Mouse (Mus musculus) forebrain, embryonic 13.5 days (tissue): Measurements from ENCODE around the gene Bahd1. TPM values are rescaled to one million over a fixed set of nuclear protein-coding genes. Genes with fewer than 3 reads are reported as not detected.
A peak's percentile ranks its signal among the peaks of the same experiment; 100 is the strongest.

Experiments used
- ATAC-seq: fragments of 200-750 bp; cut with Nextera tagmentation; 2 replicates; pipeline ENCODE4 v1.8.0; 2017
- H3K27ac ChIP-seq: fragments of 300-500 bp; sonication (generic); 2 replicates; pipeline ENCODE4 v1.5.1; 2015; ENCODE audit warnings: inconsistent platforms, mild to moderate bottlenecking, moderate library complexity
- H3K27me3 ChIP-seq: fragments of 300-500 bp; sonication (generic); 2 replicates; pipeline ENCODE4 v1.6.1; 2015; ENCODE audit warnings: mild to moderate bottlenecking, inconsistent platforms
- H3K36me3 ChIP-seq: fragments of 300-500 bp; sonication (generic); 2 replicates; pipeline ENCODE4 v1.6.1; 2015; ENCODE audit warnings: mild to moderate bottlenecking, inconsistent platforms; ENCODE audit not compliant: poor library complexity, severe bottlenecking
- H3K4me1 ChIP-seq: fragments of 300-500 bp; sonication (generic); 2 replicates; pipeline ENCODE4 v1.6.1; 2015; ENCODE audit warnings: inconsistent platforms
- H3K4me2 ChIP-seq: fragments of 300-500 bp; sonication (generic); 2 replicates; pipeline ENCODE4 v1.6.1; 2015; ENCODE audit warnings: inconsistent platforms, mild to moderate bottlenecking, moderate library complexity
- H3K4me3 ChIP-seq: fragments of 300-500 bp; sonication (generic); 2 replicates; pipeline ENCODE4 v1.5.1; 2015; ENCODE audit warnings: mild to moderate bottlenecking, inconsistent platforms
- H3K9ac ChIP-seq: fragments of 300-500 bp; sonication (generic); 2 replicates; pipeline ENCODE4 v1.6.1; 2015; ENCODE audit warnings: mild to moderate bottlenecking, inconsistent platforms
- H3K9me3 ChIP-seq: fragments of 300-500 bp; sonication (generic); replicated peaks from 2 replicates; pipeline ENCODE4 v1.6.1; 2016; ENCODE audit warnings: inconsistent platforms
- WGBS: fragments of 180-500 bp; shearing (Covaris S2); methylation state at CpG from one replicate; pipeline ENCODE4 v1.1.7; 2015; 5-methylcytosine and 5-hydroxymethylcytosine counted together
- polyA plus RNA-seq: library from polyadenylated mRNA; unstranded; fragments of >200 nt; fragmentation: Nextera tagmentation; extraction: Ambion mirVana; gene quantifications from 2 replicates; pipeline ENCODE4 v1.2.1, GENCODE M21; 2015

Gene Bahd1
- polyA plus RNA-seq, 1 experiment from 2014 or later = 4.4 TPM

- peak; percentile 74 for ATAC-seq
- peak overlapping the region; percentile 40 for H3K27ac ChIP-seq
- H3K9ac ChIP-seq = peak overlapping the region; percentile 17; the same call in 1 of the 2 replicates
Observed at GRCm38 (mm10) chr2:118914685-118915084, 14.5 kb downstream of the Bahd1 start.

GRCm38 (mm10) chr2:118916436-118916835, 16.3 kb downstream of the Bahd1 start:
- Histone ChIP-seq H3K4me3 (no peak overlapping the region), H3K4me1 (peaks cover 33% of the 10 kb centered on the region), H3K27me3 (no peaks in the 10 kb centered on the region), H3K36me3 (peaks cover 46% of the 10 kb centered on the region), H3K4me2 (no peak overlapping the region), H3K9ac (no peak overlapping the region), H3K9me3 (no peaks in the 10 kb centered on the region), H3K27ac (no peak overlapping the region)
- WGBS = 92% methylated on average over 17 of the region's 17 CpGs
- ATAC-seq = no peak

More at GRCm38 (mm10) chr2:118914685-118915084, 14.5 kb downstream of the Bahd1 start:
- Histone ChIP-seq H3K4me3 (no peak overlapping the region), H3K27me3 (no peaks in the 10 kb centered on the region), H3K4me2 (no peak overlapping the region), H3K9me3 (no peaks in the 10 kb centered on the region), H3K36me3 (peaks cover 29% of the 10 kb centered on the region), H3K4me1 (peaks cover 40% of the 10 kb centered on the region)
- WGBS = 23% methylated on average over 8 of the region's 8 CpGs

GRCm38 (mm10) chr2:118918543-118918942, 18.4 kb downstream of the Bahd1 start:
- Histone ChIP-seq H3K4me3 (no peak overlapping the region), H3K27ac (no peak overlapping the region), H3K4me2 (no peak overlapping the region), H3K9me3 (no peaks in the 10 kb centered on the region), H3K36me3 (peaks cover 67% of the 10 kb centered on the region), H3K9ac (no peak overlapping the region), H3K27me3 (no peaks in the 10 kb centered on the region), H3K4me1 (peaks cover 20% of the 10 kb centered on the region)
- no peak for ATAC-seq
- 71% methylated on average over 1 of the region's 1 CpGs for WGBS

- H3K4me2 ChIP-seq = no peak overlapping the region
- peaks cover 74% of the 10 kb centered on the region for H3K36me3 ChIP-seq
- H3K27ac ChIP-seq = no peak overlapping the region
- peaks cover 1% of the 10 kb centered on the region; the same call in 1 of the 2 replicates for H3K4me1 ChIP-seq
- no peak overlapping the region for H3K4me3 ChIP-seq
- WGBS = 79% methylated on average over 3 of the region's 3 CpGs
- ATAC-seq = no peak
- no peak overlapping the region for H3K9ac ChIP-seq
- no peaks in the 10 kb centered on the region for H3K9me3 ChIP-seq
- H3K27me3 ChIP-seq = no peaks in the 10 kb centered on the region; the same call in 1 of the 2 replicates
Observed at GRCm38 (mm10) chr2:118920428-118920827, 20.3 kb downstream of the Bahd1 start.

- peaks cover 36% of the 10 kb centered on the region for H3K4me1 ChIP-seq
- H3K27me3 ChIP-seq = no peaks in the 10 kb centered on the region; the same call in 1 of the 2 replicates
- 0% methylated on average over 6 of the region's 6 CpGs for WGBS
- peak; percentile 65 for ATAC-seq
- H3K9ac ChIP-seq = peak overlapping the region; percentile 82
- H3K9me3 ChIP-seq = no peaks in the 10 kb centered on the region
- peaks cover 38% of the 10 kb centered on the region for H3K36me3 ChIP-seq
- H3K4me2 ChIP-seq = peak overlapping the region; percentile 84
- no peak overlapping the region for H3K27ac ChIP-seq
- H3K4me3 ChIP-seq = peak overlapping the region; percentile 54
Observed at GRCm38 (mm10) chr2:118925952-118926351, 25.8 kb downstream of the Bahd1 start.

- peak within 1 kb of the TSS; percentile 54 for H3K4me3 ChIP-seq
- peaks cover 33% of the 10 kb centered on the region for H3K36me3 ChIP-seq
- peak; percentile 89 for ATAC-seq
- WGBS = under 1% methylated on average over 39 of the region's 47 CpGs
- H3K27ac ChIP-seq = no peak within 1 kb of the TSS
- no peaks in the 10 kb centered on the region for H3K9me3 ChIP-seq
- H3K4me2 ChIP-seq = peak within 1 kb of the TSS; percentile 84
- no peaks in the 10 kb centered on the region; the same call in 1 of the 2 replicates for H3K27me3 ChIP-seq
- peaks cover 36% of the 10 kb centered on the region for H3K4me1 ChIP-seq
- H3K9ac ChIP-seq = peak within 1 kb of the TSS; percentile 82
Observed at GRCm38 (mm10) chr2:118926361-118926997, 26.3 kb downstream of the Bahd1 start, which contains the start of gene Chst14. Chst14 (plus strand) TSS chr2:118926496.

GRCm38 (mm10) chr2:118926998-118927739, 27.0 kb downstream of the Bahd1 start:
- H3K4me2 ChIP-seq = peak overlapping the region; percentile 84
- H3K4me1 ChIP-seq = peaks cover 36% of the 10 kb centered on the region
- H3K27me3 ChIP-seq = no peaks in the 10 kb centered on the region; the same call in 1 of the 2 replicates
- no peak overlapping the region for H3K27ac ChIP-seq
- no peaks in the 10 kb centered on the region for H3K9me3 ChIP-seq
- 37% methylated on average over 31 of the region's 31 CpGs for WGBS
- peak overlapping the region; percentile 54 for H3K4me3 ChIP-seq
- H3K36me3 ChIP-seq = peaks cover 26% of the 10 kb centered on the region
- H3K9ac ChIP-seq = peak overlapping the region; percentile 82
- peak; percentile 7; the same call in 1 of the 2 replicates for ATAC-seq

GRCm38 (mm10) chr2:118941341-118941740, 41.2 kb downstream of the Bahd1 start:
- no peak overlapping the region for H3K4me2 ChIP-seq
- H3K4me3 ChIP-seq = no peak overlapping the region
- no peaks in the 10 kb centered on the region for H3K36me3 ChIP-seq
- 82% methylated on average over 4 of the region's 7 CpGs for WGBS
- H3K4me1 ChIP-seq = no peaks in the 10 kb centered on the region
- H3K9ac ChIP-seq = no peak overlapping the region
- no peak overlapping the region for H3K27ac ChIP-seq
- H3K27me3 ChIP-seq = no peaks in the 10 kb centered on the region
- no peaks in the 10 kb centered on the region for H3K9me3 ChIP-seq
- ATAC-seq = no peak

GRCm38 (mm10) chr2:118943232-118943631, 43.1 kb downstream of the Bahd1 start:
- Histone ChIP-seq H3K9ac (no peak overlapping the region), H3K36me3 (no peaks in the 10 kb centered on the region), H3K4me1 (no peaks in the 10 kb centered on the region), H3K4me3 (no peak overlapping the region), H3K4me2 (no peak overlapping the region), H3K27ac (no peak overlapping the region), H3K9me3 (no peaks in the 10 kb centered on the region), H3K27me3 (no peaks in the 10 kb centered on the region)
- no peak for ATAC-seq
- 89% methylated on average over 6 of the region's 6 CpGs for WGBS

GRCm38 (mm10) chr2:118948818-118949217, 48.6 kb downstream of the Bahd1 start:
- WGBS = 76% methylated on average over 4 of the region's 4 CpGs

GRCm38 (mm10) chr2:118949699-118950098, 49.5 kb downstream of the Bahd1 start:
- Histone ChIP-seq H3K9me3 (no peaks in the 10 kb centered on the region), H3K4me2 (no peak overlapping the region), H3K27ac (no peak overlapping the region), H3K4me3 (no peak overlapping the region), H3K9ac (no peak overlapping the region), H3K27me3 (no peaks in the 10 kb centered on the region), H3K4me1 (no peaks in the 10 kb centered on the region), H3K36me3 (no peaks in the 10 kb centered on the region)
- no peak for ATAC-seq
- 86% methylated on average over 3 of the region's 3 CpGs for WGBS

More at GRCm38 (mm10) chr2:118948818-118949217, 48.6 kb downstream of the Bahd1 start:
- no peaks in the 10 kb centered on the region for H3K27me3 ChIP-seq
- no peaks in the 10 kb centered on the region for H3K4me1 ChIP-seq
- no peak for ATAC-seq
- no peak overlapping the region for H3K27ac ChIP-seq
- H3K9me3 ChIP-seq = no peaks in the 10 kb centered on the region
- no peak overlapping the region for H3K4me2 ChIP-seq
- H3K4me3 ChIP-seq = no peak overlapping the region
- H3K9ac ChIP-seq = no peak overlapping the region
- no peaks in the 10 kb centered on the region for H3K36me3 ChIP-seq

- Histone ChIP-seq H3K9me3 (no peaks in the 10 kb centered on the region), H3K27ac (no peak overlapping the region), H3K36me3 (no peaks in the 10 kb centered on the region), H3K4me1 (no peaks in the 10 kb centered on the region), H3K4me2 (no peak overlapping the region), H3K9ac (no peak overlapping the region), H3K4me3 (no peak overlapping the region), H3K27me3 (no peaks in the 10 kb centered on the region)
- 83% methylated on average over 5 of the region's 5 CpGs for WGBS
- no peak for ATAC-seq
Observed at GRCm38 (mm10) chr2:118956497-118956896, 56.3 kb downstream of the Bahd1 start.
